Mouse (Mus musculus) heart, postnatal 0 days (tissue): ENCODE data around the gene Sertad2.

Experiments used
- CTCF ChIP-seq: IDR thresholded peaks from 2 replicates; pipeline ENCODE4 v1.5.1; 2016; ENCODE audit warnings: antibody characterized with exemption, control low read depth, low read depth
- EP300 ChIP-seq: IDR thresholded peaks from 2 replicates; pipeline ENCODE4 v1.6.1; 2016; ENCODE audit warnings: antibody characterized with exemption, low read depth

DNA sequence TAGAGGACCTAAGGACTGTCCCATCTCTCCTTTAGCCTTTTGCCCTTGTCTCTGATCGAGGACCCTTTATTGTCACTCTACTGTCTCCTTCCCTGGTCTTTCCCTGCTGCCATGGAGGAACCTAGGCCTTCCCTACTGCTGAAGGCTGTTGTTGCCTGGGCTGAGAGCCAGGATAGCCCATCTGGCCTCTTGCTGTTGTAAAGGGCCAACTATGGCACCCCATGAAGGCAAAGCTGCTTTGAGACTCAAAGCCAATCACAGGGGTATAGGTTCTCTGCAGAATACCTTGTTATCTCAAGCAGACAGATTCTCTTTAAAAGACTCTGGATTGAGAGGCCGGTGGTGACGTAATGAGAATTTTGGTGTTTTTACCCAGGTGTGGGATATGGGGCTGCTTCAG lies 15.2 kb upstream of the Sertad2 start:
- TF ChIP-seq CTCF, result no peak
- TF ChIP-seq EP300, result no peak
